ENCODE assay signal across 8 mouse cellular contexts in the genomic region with DNA sequence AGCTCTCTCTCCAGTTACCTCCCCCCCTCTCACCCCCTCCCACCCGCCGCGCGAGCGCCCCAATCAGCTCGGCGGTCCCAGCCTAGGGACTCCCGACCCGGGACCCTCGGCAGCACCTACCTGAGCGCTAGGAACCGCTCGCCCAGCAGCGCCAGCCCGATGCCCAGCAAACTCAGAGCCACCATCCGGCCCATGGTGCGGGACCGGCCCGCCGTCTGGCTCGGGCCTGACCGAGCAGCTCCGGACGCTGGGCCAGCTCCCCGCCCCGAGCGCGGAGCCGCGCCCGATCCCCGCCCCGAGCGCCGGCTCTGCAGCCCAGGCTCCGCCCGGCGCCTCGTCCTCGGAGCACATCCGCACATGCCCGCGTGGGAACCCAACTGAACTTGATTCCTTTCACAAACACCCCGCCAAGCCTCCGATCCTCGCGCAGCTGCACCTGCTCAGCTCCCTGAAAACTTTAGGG. TPM values are rescaled to one million over a fixed set of nuclear protein-coding genes. Genes with fewer than 3 reads are reported as not detected.
DNase-seq lines count a peak whose midpoint lies in the region; ATAC-seq and TF ChIP-seq lines count a peak whose summit lies in the region.

Pon2 (minus strand) TSS at position 364 of the 463 bp plus-strand sequence.

- H3K4me2 ChIP-seq in heart, embryonic 15.5 days = peak within 1 kb of the TSS; percentile 83
- H3K4me2 ChIP-seq in liver, postnatal 0 days (ENCODE audit: low read depth, low read length) = peak within 1 kb of the TSS; percentile 71
- H3K4me2 ChIP-seq in neural tube, embryonic 13.5 days = peak within 1 kb of the TSS; percentile 88

- WGBS in forebrain, embryonic 10.5 days = under 1% methylated on average over 46 of the region's 47 CpGs
- under 1% methylated on average over 39 of the region's 47 CpGs for WGBS in heart, embryonic 15.5 days
- under 1% methylated on average over 44 of the region's 47 CpGs for WGBS in liver, postnatal 0 days (ENCODE audit: insufficient replicate concordance)
- WGBS in neural tube, embryonic 13.5 days = under 1% methylated on average over 40 of the region's 47 CpGs

- TF ChIP-seq EP300 in liver, postnatal 0 days (IDR thresholded peaks at IDR 0.05; ENCODE audit: low read depth) = no peak

- H3K4me3 ChIP-seq in forebrain, embryonic 10.5 days = peak within 1 kb of the TSS; percentile 74
- H3K4me3 ChIP-seq in heart, embryonic 15.5 days = peak within 1 kb of the TSS; percentile 84
- H3K4me3 ChIP-seq in liver, postnatal 0 days (ENCODE audit: low read depth, low read length) = peak within 1 kb of the TSS; percentile 80
- peak within 1 kb of the TSS; percentile 59 for H3K4me3 ChIP-seq in neural tube, embryonic 13.5 days

- H3K9ac ChIP-seq in heart, embryonic 15.5 days = peak within 1 kb of the TSS; percentile 86
- peak within 1 kb of the TSS; percentile 92 for H3K9ac ChIP-seq in liver, postnatal 0 days (replicated peaks)
- H3K9ac ChIP-seq in neural tube, embryonic 13.5 days = peak within 1 kb of the TSS; percentile 71

- ATAC-seq in heart, embryonic 15.5 days (replicated peaks; ENCODE audit: insufficient number of reproducible peaks, insufficient read depth, low FRiP score, low read depth) = peak; percentile 94
- peak; percentile 94 for ATAC-seq in liver, postnatal 0 days
- peak; percentile 94 for ATAC-seq in neural tube, embryonic 13.5 days (ENCODE audit: low read depth)

- peak within 1 kb of the TSS; percentile 97 for H3K27ac ChIP-seq in forebrain, embryonic 10.5 days
- H3K27ac ChIP-seq in heart, embryonic 15.5 days = peak within 1 kb of the TSS; percentile 92
- peak within 1 kb of the TSS; percentile 96 for H3K27ac ChIP-seq in liver, postnatal 0 days (ENCODE audit: low read depth)
- peak within 1 kb of the TSS; percentile 77 for H3K27ac ChIP-seq in neural tube, embryonic 13.5 days (replicated peaks)

- H3K36me3 ChIP-seq in forebrain, embryonic 10.5 days (replicated peaks) = 0 out of 2 replicates have a peak, but pooled peaks cover 2% of the 10 kb centered on the region
- H3K36me3 ChIP-seq in heart, embryonic 15.5 days = no peaks in the 10 kb centered on the region
- peaks cover 18% of the 10 kb centered on the region for H3K36me3 ChIP-seq in liver, postnatal 0 days (replicated peaks; ENCODE audit: insufficient read depth, low read length)
- H3K36me3 ChIP-seq in neural tube, embryonic 13.5 days = no peaks in the 10 kb centered on the region

- H3K9me3 ChIP-seq in forebrain, embryonic 10.5 days = no peaks in the 10 kb centered on the region
- no peaks in the 10 kb centered on the region for H3K9me3 ChIP-seq in heart, embryonic 15.5 days (replicated peaks)
- H3K9me3 ChIP-seq in liver, postnatal 0 days (ENCODE audit: low read length) = no peaks in the 10 kb centered on the region
- H3K9me3 ChIP-seq in neural tube, embryonic 13.5 days = no peaks in the 10 kb centered on the region

- peaks cover 25% of the 10 kb centered on the region for H3K4me1 ChIP-seq in forebrain, embryonic 10.5 days
- peaks cover 5% of the 10 kb centered on the region; the same call in 1 of the 2 replicates for H3K4me1 ChIP-seq in heart, embryonic 15.5 days (replicated peaks)
- H3K4me1 ChIP-seq in liver, postnatal 0 days (ENCODE audit: insufficient read depth) = peaks cover 16% of the 10 kb centered on the region
- H3K4me1 ChIP-seq in neural tube, embryonic 13.5 days (replicated peaks) = peaks cover 12% of the 10 kb centered on the region

- peaks cover 11% of the 10 kb centered on the region; the same call in 1 of the 2 replicates for H3K27me3 ChIP-seq in forebrain, embryonic 10.5 days (ENCODE audit: poor library complexity, severe bottlenecking)
- no peaks in the 10 kb centered on the region for H3K27me3 ChIP-seq in heart, embryonic 15.5 days
- H3K27me3 ChIP-seq in liver, postnatal 0 days (ENCODE audit: insufficient read depth, low read length) = no peaks in the 10 kb centered on the region
- H3K27me3 ChIP-seq in neural tube, embryonic 13.5 days = peaks cover 13% of the 10 kb centered on the region; the same call in 1 of the 2 replicates

- TF ChIP-seq CTCF in liver, postnatal 0 days (IDR thresholded peaks at IDR 0.05; ENCODE audit: low read depth) = no peak

- peak; percentile 90 for DNase-seq in CD4-positive helper T cell, adult 2 months (ENCODE audit: low read depth, low spot score)
- peak; percentile 91 to 93 for DNase-seq in adrenal gland, postnatal 36 days
- peak; percentile 82 for DNase-seq in forebrain, embryonic 10.5 days (ENCODE audit: extremely low spot score, low spot score)
- DNase-seq in kidney, postnatal 14 days = peak; percentile 90
- peak; percentile 92 for DNase-seq in liver, postnatal 0 days
- DNase-seq in thymus, adult 18-20 months = peak; percentile 76 to 79

RNA-seq across cellular contexts. Expression of gene Pon2, which starts in this region (rescaled TPM):
- 10 to 100 TPM; 30.9 to 43.6 TPM for total RNA-seq in adrenal gland, postnatal 36 days (2021)
- polyA plus RNA-seq in forebrain, embryonic 10.5 days (2016; fragmentation: Nextera tagmentation; extraction: Ambion mirVana) = 33.3 and 34.9 TPM in 2 replicates
- polyA plus RNA-seq in heart, embryonic 15.5 days (2015; fragmentation: Nextera tagmentation; extraction: Ambion mirVana) = 43.4 and 45.3 TPM in 2 replicates
- 32.5 and 34.3 TPM in 2 replicates for polyA plus RNA-seq in liver, postnatal 0 days (2015; fragmentation: Nextera tagmentation; extraction: Ambion mirVana)
- polyA plus RNA-seq in neural tube, embryonic 13.5 days (2015; fragmentation: Nextera tagmentation; extraction: Ambion mirVana) = 34.6 and 35.4 TPM in 2 replicates

Comparison
In these comparisons a context has a peak if more than half of its experiments do, and no peak if none do; other contexts are left out.
1. Peak in every context shown above with its lines: DNase-seq, ATAC-seq, H3K4me3 ChIP-seq and H3K27ac ChIP-seq.